Mouse (Mus musculus) thymus, adult 2 months (tissue): ENCODE measurements around the gene Zfp663.

Experiments used
- CTCF ChIP-seq: fragments of 200-500 bp; IDR thresholded peaks from 2 replicates; pipeline ENCODE4 v1.5.1; 2012; ENCODE audit warnings: mild to moderate bottlenecking, control low read depth, low read length, moderate library complexity, borderline replicate concordance; ENCODE audit not compliant: control insufficient read depth, poor library complexity, insufficient read depth; ENCODE audit errors: extremely low read depth
- POLR2A ChIP-seq: fragments of 200-500 bp; IDR thresholded peaks from 2 replicates; pipeline ENCODE4 v1.6.1; 2012; ENCODE audit warnings: mild to moderate bottlenecking, low read length, control low read depth, moderate library complexity; ENCODE audit not compliant: control insufficient read depth, poor library complexity, insufficient read depth; ENCODE audit errors: extremely low read depth

GRCm38 (mm10) chr2:165398164-165398785 is 29.7 kb upstream of the Zfp663 start:
- TF ChIP-seq POLR2A: no peak
- TF ChIP-seq CTCF: no peak
